Mouse (Mus musculus): ENCODE measurements around the gene Mag. TPM values are rescaled to one million over a fixed set of nuclear protein-coding genes. Genes with fewer than 3 reads are reported as not detected.
"Not testable (repeated sequence)": the region's sequence is repeated elsewhere in the genome, so short reads cannot be mapped to it uniquely, and the experiment has no call there.

Gene Mag
- polyA plus RNA-seq, 1 experiment, result 3.5 TPM

GRCm38 (mm10) chr7:30953459-30953858, 38.8 kb upstream of the Mag start:
- Histone ChIP-seq H3K4me1 (ENCODE audit: control insufficient read depth, insufficient read depth, insufficient read length) (peaks cover 9% of the 10 kb centered on the region), H3K4me3 (ENCODE audit: extremely low read depth, insufficient read depth, insufficient read length) (no peak overlapping the region), H3K27ac (ENCODE audit: insufficient read depth, low read length) (no peak overlapping the region), H3K36me3 (ENCODE audit: control insufficient read depth, insufficient read depth, low read length) (peaks cover 30% of the 10 kb centered on the region), H3K27me3 (ENCODE audit: control insufficient read depth, insufficient read depth, low read length) (no peaks in the 10 kb centered on the region)
- 57% methylated on average over 6 of the region's 6 CpGs for WGBS
- no peak for TF ChIP-seq CTCF (IDR thresholded peaks at IDR 0.05; ENCODE audit: extremely low read depth, insufficient read depth, insufficient read length, insufficient replicate concordance)
- no peak for TF ChIP-seq POLR2A (IDR thresholded peaks at IDR 0.05; ENCODE audit: low read depth, low read length)
- DNase-seq (ENCODE audit: low read depth in 1 of 2, low spot score in 2 of 2), result peak in 1 of 2 experiments; percentile 23

DNA sequence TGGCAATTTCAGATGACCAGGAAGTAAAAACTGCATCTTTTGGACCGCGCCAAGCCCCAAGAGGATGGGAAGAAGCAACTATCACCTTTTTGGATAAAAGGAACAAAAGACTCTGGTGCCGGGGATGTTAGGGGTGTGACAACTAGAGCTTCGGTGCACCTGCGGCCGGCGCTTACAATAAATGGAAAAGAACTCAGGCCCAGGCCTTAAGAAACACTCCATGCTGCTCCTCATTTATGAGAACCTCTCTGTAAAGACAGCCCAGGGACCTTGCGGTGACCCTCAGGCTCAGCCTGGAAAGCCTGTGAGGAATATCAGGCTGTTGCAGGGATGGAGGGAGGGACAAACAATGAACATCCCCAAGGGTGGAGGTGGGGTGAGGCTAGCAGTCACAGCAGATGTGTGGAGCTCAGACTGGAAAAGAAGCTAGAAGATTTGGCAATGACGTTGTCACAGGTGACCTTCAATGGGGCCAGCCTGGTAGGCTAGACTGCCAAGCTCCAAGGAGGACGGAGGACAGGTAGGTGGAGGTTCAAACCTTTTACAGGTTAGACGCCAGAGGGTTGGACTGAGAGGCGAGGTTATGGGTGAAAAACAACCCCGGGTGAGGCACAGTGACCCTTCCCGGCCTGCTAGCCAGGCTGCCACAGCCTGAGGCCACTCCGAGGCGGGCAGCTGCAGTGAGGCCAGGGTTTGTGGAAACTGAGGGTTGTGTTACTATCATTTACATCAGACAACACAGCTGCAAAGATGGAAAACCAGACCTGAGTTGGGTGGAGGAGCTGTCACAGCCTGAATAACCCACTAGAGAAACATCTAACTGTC, 38.0 kb upstream of the Mag start:
- Histone ChIP-seq H3K4me1 (ENCODE audit: control insufficient read depth, insufficient read depth, insufficient read length) (peaks cover 2% of the 10 kb centered on the region), H3K27me3 (ENCODE audit: control insufficient read depth, insufficient read depth, low read length) (no peaks in the 10 kb centered on the region), H3K36me3 (ENCODE audit: control insufficient read depth, insufficient read depth, low read length) (peaks cover 30% of the 10 kb centered on the region), H3K27ac (ENCODE audit: insufficient read depth, low read length) (no peak overlapping the region), H3K4me3 (ENCODE audit: extremely low read depth, insufficient read depth, insufficient read length) (no peak overlapping the region)
- WGBS, result 94% methylated on average over 16 of the region's 16 CpGs
- TF ChIP-seq CTCF (IDR thresholded peaks at IDR 0.05; ENCODE audit: extremely low read depth, insufficient read depth, insufficient read length, insufficient replicate concordance) (no peak), POLR2A (IDR thresholded peaks at IDR 0.05; ENCODE audit: low read depth, low read length) (no peak)
- no peak for DNase-seq (ENCODE audit: low read depth in 1 of 2, low spot score in 2 of 2)

- H3K36me3 ChIP-seq (ENCODE audit: control insufficient read depth, insufficient read depth, low read length), result peaks cover 36% of the 10 kb centered on the region
- not testable (repeated sequence) for H3K27ac ChIP-seq (ENCODE audit: insufficient read depth, low read length); H3K4me1 ChIP-seq (ENCODE audit: control insufficient read depth, insufficient read depth, insufficient read length); H3K4me3 ChIP-seq (ENCODE audit: extremely low read depth, insufficient read depth, insufficient read length); DNase-seq (ENCODE audit: low read depth in 1 of 2, low spot score in 2 of 2); H3K27me3 ChIP-seq (ENCODE audit: control insufficient read depth, insufficient read depth, low read length)
- 94% methylated on average over 3 of the region's 3 CpGs for WGBS
These were observed 35.2 kb upstream of the Mag start for GRCm38 (mm10) chr7:30949902-30950301.

- no peak for TF ChIP-seq POLR2A (IDR thresholded peaks at IDR 0.05; ENCODE audit: low read depth, low read length)
- TF ChIP-seq CTCF (IDR thresholded peaks at IDR 0.05; ENCODE audit: extremely low read depth, insufficient read depth, insufficient read length, insufficient replicate concordance), result no peak
- Histone ChIP-seq H3K27ac (ENCODE audit: insufficient read depth, low read length) (no peak overlapping the region), H3K36me3 (ENCODE audit: control insufficient read depth, insufficient read depth, low read length) (peaks cover 15% of the 10 kb centered on the region), H3K4me3 (ENCODE audit: extremely low read depth, insufficient read depth, insufficient read length) (no peak overlapping the region), H3K27me3 (ENCODE audit: control insufficient read depth, insufficient read depth, low read length) (no peaks in the 10 kb centered on the region), H3K4me1 (ENCODE audit: control insufficient read depth, insufficient read depth, insufficient read length) (no peaks in the 10 kb centered on the region)
- no peak for DNase-seq (ENCODE audit: low read depth in 1 of 2, low spot score in 2 of 2)
- 96% methylated on average over 7 of the region's 7 CpGs for WGBS
These were observed 31.2 kb upstream of the Mag start for GRCm38 (mm10) chr7:30945876-30946275.

DNA sequence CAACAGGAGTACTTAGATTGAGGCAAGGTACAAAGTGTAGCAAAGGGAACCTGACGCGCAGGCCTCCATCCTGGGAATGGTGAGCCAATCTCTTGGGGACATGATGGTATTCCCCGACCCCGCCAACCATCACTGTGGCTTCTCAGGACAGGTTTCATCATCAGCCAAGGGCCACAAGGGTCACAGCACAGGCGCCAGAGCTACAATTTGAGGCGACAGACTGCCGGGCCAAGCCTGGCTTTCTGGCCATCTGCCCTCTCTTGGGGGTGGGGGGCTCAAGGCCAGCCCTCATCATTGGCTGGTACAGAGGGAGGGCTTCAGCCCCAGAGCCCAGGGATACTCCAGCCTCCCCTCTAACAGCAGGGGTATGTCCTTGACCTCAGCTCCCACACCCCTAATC, 30.8 kb upstream of the Mag start:
- 87% methylated on average over 7 of the region's 7 CpGs for WGBS
- H3K4me1 ChIP-seq (ENCODE audit: control insufficient read depth, insufficient read depth, insufficient read length); DNase-seq (ENCODE audit: low read depth in 1 of 2, low spot score in 2 of 2); H3K4me3 ChIP-seq (ENCODE audit: extremely low read depth, insufficient read depth, insufficient read length); H3K27ac ChIP-seq (ENCODE audit: insufficient read depth, low read length); H3K27me3 ChIP-seq (ENCODE audit: control insufficient read depth, insufficient read depth, low read length): not testable (repeated sequence)
- H3K36me3 ChIP-seq (ENCODE audit: control insufficient read depth, insufficient read depth, low read length), result peaks cover 15% of the 10 kb centered on the region

- not testable (repeated sequence) for DNase-seq (ENCODE audit: low read depth in 1 of 2, low spot score in 2 of 2); H3K27me3 ChIP-seq (ENCODE audit: control insufficient read depth, insufficient read depth, low read length); H3K27ac ChIP-seq (ENCODE audit: insufficient read depth, low read length); H3K4me1 ChIP-seq (ENCODE audit: control insufficient read depth, insufficient read depth, insufficient read length); H3K4me3 ChIP-seq (ENCODE audit: extremely low read depth, insufficient read depth, insufficient read length)
- peaks cover 13% of the 10 kb centered on the region for H3K36me3 ChIP-seq (ENCODE audit: control insufficient read depth, insufficient read depth, low read length)
- 77% methylated on average over 2 of the region's 2 CpGs for WGBS
These were observed 30.0 kb upstream of the Mag start for GRCm38 (mm10) chr7:30944706-30945105.

- 80% methylated on average over 9 of the region's 9 CpGs for WGBS
- no peaks in the 10 kb centered on the region for H3K27me3 ChIP-seq (ENCODE audit: control insufficient read depth, insufficient read depth, low read length)
- no peak within 1 kb of the TSS for H3K4me3 ChIP-seq (ENCODE audit: extremely low read depth, insufficient read depth, insufficient read length)
- H3K4me1 ChIP-seq (ENCODE audit: control insufficient read depth, insufficient read depth, insufficient read length), result no peaks in the 10 kb centered on the region
- no peak within 1 kb of the TSS for H3K27ac ChIP-seq (ENCODE audit: insufficient read depth, low read length)
- TF ChIP-seq POLR2A (IDR thresholded peaks at IDR 0.05; ENCODE audit: low read depth, low read length), result no peak
- no peak for TF ChIP-seq CTCF (IDR thresholded peaks at IDR 0.05; ENCODE audit: extremely low read depth, insufficient read depth, insufficient read length, insufficient replicate concordance)
- peaks cover 9% of the 10 kb centered on the region for H3K36me3 ChIP-seq (ENCODE audit: control insufficient read depth, insufficient read depth, low read length)
- DNase-seq (ENCODE audit: low read depth in 1 of 2, low spot score in 2 of 2), result no peak
These were observed 29.4 kb upstream of the Mag start, which contains the start of gene Hamp for GRCm38 (mm10) chr7:30943909-30944635. Gene Hamp (minus strand): TSS chr7:30944032.

- H3K27me3 ChIP-seq (ENCODE audit: control insufficient read depth, insufficient read depth, low read length); H3K4me1 ChIP-seq (ENCODE audit: control insufficient read depth, insufficient read depth, insufficient read length); H3K27ac ChIP-seq (ENCODE audit: insufficient read depth, low read length); H3K36me3 ChIP-seq (ENCODE audit: control insufficient read depth, insufficient read depth, low read length); H3K4me3 ChIP-seq (ENCODE audit: extremely low read depth, insufficient read depth, insufficient read length); DNase-seq (ENCODE audit: low read depth in 1 of 2, low spot score in 2 of 2): not testable (repeated sequence)
- WGBS, result 28% methylated on average over 3 of the region's 3 CpGs
These were observed 27.7 kb upstream of the Mag start for GRCm38 (mm10) chr7:30942365-30942764.

DNA sequence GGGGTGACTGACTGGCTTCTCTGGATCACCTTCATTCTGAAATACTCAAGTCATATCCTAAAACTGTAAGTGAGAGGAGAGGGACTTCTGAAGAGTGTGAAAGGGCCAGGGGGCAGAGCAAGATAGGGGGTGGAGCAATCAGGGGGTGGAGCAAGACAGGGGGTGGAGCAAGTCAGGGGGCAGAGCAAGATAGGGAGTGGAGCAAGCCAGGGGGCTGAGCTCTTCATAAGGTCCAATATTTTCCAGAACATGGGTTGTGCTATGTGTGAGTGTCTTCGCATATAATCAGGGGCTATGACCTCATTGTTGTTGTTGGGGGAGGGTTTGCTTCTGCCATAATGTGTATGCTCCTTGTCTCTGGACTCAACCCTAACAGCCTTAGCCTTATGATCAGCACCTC, 25.4 kb upstream of the Mag start:
- not testable (repeated sequence) for H3K36me3 ChIP-seq (ENCODE audit: control insufficient read depth, insufficient read depth, low read length); H3K27ac ChIP-seq (ENCODE audit: insufficient read depth, low read length); H3K27me3 ChIP-seq (ENCODE audit: control insufficient read depth, insufficient read depth, low read length); H3K4me1 ChIP-seq (ENCODE audit: control insufficient read depth, insufficient read depth, insufficient read length); DNase-seq (ENCODE audit: low read depth in 1 of 2, low spot score in 2 of 2); H3K4me3 ChIP-seq (ENCODE audit: extremely low read depth, insufficient read depth, insufficient read length)
- 68% methylated on average over 1 of the region's 1 CpGs for WGBS
